Mouse (Mus musculus) brain, adult 2 months (tissue): Measurements from ENCODE around the gene Ppt1.

Source experiments
- DNase-seq: peaks from one replicate; pipeline ENCODE4 v3.0.0; 2011; ENCODE audit warnings: low read depth, low spot score

The Ppt1 gene

DNA sequence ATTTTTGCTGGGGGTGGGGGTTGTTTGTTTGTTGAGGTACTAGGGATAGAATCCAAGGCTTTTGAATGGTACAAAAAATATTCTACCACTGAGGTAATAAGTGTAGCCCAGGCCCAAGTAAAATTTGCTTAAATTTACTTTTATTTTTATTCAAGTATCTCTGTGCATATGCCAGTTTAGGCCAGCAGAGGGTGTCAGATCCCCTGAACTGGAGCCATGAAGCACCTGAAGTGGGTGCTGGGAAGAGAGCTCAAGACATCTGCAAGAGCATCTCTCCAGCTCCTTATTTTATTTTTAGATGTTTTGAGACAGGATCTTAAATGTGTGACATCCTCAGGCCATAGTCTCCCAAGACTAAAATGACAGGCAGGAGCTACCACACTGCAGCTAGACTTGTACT lies 34.0 kb downstream of the Ppt1 start:
- DNase-seq, result peak; percentile 81

DNA sequence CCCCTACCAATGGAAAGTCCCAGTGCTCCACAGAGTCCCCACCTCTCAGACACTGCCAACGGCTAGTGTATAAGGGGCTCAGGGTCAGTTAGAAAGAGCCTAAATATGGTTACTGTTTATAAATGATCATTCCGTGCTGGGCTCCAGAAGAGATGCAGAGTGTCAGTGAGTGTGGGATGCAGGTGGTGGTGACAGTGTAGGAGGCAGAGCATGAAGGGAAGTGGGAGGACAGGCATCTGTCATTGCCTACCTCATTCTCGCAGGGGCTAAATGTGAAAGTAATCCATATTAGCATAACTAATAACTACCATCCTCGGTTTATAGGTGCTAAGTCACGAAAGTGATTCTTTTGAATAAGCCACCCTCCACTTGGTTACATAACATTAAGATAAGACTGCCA lies 34.7 kb downstream of the Ppt1 start:
- DNase-seq, result peak; percentile 70

DNA sequence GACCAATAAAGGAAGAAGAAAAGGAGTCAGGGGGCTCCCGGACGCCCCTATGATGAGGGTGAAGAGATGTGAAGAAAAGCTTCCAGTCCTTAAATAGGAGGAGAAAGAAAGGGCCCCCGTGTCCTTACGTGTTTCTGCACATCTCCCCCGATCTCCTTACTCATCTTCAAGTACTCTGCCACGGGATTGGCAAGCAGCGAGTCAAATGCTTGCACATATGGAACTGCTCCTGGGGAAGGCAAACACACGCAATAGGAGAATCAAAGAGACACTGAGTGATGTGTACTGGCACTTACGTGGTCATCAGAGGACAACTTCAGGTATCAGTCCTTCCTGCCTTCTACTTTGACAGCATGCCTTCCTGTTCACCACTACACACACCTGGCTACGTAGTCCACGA lies 35.2 kb downstream of the Ppt1 start:
- peak; percentile 76 for DNase-seq

DNA sequence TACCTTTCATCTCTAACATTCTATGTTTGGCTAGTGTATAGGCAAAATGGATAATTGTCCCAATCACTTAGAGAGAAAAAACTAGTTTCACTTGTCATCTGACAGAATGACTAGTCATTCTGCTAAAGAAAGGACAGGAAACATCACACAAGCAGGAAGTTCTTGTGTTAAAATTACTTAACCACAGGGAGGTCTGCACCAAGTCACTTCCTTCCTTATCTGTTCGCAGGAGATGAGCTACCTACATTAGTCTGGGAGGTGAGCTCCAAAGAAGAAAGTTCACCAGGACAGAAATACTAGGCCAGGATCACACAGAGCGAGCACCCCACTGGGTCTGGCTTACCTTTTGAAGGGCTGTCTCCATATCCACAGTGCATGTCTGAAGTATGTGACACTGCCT lies 35.9 kb downstream of the Ppt1 start:
- no peak for DNase-seq

DNA sequence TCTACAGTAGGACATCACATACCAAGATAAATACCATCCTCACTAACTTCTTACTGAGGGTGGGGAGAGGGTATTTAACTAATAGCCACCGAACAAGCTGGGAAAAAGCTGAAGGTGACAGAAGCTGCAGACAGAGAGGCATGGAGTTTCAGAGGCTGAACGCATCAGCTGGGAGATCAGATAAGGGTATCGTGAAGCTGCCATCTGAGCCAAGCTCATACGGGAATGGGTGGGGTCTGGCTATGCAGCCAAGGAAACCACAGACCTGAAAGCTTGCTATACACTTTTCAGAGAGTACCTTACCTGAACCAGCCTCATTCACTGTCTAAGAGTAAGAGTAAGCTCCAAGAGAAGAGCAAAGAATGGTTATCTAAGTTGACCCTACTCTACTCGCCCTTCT lies 37.0 kb downstream of the Ppt1 start:
- DNase-seq, result no peak

DNA sequence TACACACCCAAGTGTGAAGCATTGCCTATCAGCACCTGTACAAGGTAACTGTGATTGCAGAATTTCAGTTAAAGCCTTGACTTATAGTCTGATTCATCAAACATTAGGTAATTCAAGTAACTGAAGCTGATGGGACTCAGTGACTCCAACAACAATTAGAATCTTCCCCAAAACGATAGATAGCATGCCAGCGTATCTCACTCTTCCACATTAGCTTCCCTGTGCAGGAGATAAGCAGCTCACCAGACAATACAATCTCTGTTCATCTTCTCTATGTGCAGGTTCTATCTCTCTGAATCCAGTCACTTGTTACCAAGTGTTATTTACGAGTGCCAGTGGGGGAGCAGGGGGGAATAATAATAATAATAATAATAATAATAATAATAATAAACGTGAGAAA lies 37.5 kb downstream of the Ppt1 start:
- DNase-seq, result no peak

DNA sequence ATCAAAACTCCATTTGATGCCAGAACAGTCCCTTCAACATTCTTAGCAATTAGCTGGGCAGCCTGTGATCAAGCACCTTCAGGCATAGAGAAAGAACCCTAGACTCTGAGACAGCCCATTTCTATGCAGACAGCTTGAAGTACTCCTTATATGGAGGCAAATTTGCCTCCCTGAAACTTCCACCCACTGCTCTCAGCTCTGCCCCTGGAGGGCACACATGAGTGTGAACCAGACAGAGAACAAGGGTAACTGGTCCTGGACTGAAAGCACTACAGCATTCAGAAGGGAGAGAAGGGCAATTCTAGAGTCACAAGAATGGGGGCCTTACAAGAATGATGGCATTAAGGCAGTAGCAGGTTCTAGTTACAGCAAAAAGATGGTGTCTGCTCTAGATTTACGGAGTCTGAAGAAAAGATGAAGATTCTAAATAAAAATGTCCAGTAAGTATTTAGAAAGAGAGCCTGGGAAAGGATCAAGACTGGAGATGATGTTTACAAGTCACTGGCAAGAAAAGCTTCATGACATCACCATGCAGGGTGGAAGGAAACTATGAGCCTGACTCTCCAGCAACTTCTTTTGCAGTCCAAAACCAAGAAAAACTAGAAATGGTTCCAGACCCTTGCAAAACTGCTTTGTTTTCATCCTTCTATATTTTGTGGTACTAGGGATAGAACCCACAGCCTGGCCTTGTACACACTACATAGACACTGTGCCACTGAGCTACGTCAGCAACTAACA lies 42.5 kb downstream of the Ppt1 start:
- DNase-seq, result peak; percentile 53

DNA sequence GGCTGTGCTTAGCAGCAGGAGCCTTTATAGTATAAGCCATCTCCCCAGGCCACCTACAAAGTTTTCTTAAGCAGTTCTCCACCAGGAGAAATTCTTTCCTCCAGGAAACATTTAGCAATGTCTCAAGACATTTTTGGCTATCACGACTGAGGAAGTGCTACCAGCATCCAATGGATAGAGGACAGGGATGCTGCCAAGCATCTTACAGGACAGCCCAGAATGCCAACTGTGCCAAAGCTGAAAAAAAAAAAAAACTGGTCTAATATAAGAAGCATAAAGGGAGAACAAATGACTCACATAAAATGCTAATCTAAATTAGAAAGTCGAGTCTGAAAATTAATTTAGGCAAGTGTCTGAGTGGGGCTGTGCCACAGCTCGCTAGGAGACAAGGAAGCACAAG lies 46.5 kb downstream of the Ppt1 start:
- DNase-seq, result peak; percentile 87

DNA sequence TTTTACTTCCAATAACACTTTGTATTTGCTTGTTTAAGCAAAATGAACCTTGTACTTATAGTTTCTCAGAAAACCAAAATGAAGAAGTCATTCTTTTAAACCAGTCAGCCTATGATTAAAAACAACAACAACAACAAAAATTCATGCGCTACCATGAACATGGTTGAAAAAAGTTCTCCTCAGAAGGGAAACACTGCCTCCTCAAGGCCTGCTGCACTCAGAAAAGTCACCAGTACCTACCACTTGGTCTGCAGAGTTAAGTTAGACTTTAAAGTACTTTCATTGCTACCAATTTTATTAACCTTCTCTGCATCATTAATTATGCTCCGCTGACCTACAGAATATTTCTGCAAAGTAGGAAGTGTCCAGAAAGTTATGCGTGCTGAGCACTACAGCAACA lies 47.3 kb downstream of the Ppt1 start:
- no peak for DNase-seq

DNA sequence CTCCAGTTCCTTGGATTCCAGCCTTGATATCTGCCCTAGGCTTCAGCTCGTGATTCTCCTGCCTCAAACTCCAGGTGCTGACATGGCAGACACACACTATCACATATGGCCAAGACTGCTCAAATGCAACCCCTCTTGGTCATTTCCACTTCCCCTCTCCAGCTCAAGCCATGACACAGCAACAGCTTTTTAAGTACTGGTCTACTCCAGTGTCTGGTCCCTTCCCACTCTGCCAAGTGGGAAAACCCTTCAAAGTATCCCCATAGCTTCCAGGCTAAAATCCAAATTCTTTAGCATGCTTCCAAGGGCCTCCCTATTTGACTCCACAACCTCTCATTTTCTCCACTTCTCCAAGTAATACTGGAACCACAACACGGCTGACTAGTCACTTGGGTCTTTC lies 48.0 kb downstream of the Ppt1 start:
- DNase-seq, result no peak

DNA sequence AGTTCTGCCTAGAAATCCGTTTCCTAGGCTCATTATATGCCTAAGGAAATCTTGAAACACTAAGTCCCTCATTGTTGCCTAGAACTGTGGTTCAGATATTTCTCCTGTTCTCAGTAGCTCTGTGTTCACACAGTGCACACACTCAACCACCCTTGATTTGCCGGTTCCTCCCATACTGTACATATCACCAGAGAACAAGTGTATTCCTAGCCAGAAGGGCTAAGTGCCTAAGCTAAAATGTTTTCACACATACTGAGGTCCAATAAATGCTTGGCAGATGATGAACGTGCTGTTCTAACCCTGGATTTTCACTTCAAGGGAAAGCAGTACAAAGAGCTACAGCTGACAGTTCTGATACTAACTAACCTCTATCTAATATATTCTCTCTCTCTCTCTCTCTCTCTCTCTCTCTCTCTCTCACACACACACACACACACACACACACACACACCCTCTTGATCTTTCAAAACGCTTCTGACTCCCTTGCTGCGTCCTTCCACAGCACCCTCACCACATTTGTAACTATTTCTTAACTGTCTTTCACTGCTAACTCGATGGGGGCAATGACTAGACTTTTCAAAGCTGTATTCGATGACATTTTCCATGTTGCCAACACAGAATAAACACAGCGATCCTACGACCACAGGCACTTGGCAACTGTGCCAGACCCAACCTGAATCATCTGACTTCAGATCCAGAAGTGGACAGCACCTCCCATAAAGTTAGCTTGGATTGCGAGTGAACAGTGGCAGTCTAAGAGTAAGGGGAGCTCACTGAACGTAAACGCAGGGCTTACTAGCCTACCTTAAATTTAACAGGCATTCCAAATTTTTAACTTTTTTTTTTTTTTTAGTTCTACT lies 48.7 kb downstream of the Ppt1 start:
- no peak for DNase-seq

DNA sequence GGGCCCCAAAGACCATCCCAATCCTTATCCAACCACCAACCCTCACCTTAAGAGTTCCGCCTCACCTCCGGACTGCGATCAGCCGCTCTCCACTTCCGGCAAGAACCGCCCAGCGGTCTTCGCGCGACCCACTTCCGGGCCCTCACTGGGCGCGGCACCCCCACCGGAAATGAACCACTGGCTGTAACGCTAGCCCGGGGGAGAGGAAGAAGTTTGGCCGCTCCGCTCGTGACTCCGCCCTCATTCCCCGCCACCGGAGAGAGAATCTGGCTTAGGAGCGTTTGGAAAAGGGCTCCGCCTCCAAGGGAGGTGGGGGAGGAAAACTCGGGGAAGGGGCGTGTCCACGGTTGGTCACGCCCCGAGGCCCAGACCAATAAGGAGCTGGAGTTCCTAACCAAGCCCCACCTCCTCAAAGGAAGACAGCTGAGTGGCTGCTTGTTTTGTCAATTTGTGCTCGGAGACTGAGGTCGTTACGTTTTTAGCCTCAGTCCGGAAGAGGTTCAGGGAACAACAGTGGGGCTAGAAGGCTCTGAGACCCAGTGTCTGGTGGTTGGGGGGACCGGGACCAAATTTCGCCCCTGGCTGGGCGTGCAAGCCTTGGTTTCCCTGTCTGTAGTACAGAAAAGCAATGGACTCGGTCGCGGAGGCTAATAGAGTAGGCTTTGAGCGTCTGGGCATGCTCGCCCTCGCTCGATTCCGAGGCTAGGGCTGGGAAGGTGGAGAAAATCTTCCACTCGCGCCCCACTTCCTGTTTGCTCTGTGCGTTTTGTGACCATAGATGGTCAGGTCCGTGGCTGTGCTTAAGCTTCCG lies 49.9 kb downstream of the Ppt1 start, which contains the start of gene Cap1:
Gene Cap1 (minus strand): TSS at position 289 of the 811 bp plus-strand sequence.
- DNase-seq, result peak; percentile 99

DNA sequence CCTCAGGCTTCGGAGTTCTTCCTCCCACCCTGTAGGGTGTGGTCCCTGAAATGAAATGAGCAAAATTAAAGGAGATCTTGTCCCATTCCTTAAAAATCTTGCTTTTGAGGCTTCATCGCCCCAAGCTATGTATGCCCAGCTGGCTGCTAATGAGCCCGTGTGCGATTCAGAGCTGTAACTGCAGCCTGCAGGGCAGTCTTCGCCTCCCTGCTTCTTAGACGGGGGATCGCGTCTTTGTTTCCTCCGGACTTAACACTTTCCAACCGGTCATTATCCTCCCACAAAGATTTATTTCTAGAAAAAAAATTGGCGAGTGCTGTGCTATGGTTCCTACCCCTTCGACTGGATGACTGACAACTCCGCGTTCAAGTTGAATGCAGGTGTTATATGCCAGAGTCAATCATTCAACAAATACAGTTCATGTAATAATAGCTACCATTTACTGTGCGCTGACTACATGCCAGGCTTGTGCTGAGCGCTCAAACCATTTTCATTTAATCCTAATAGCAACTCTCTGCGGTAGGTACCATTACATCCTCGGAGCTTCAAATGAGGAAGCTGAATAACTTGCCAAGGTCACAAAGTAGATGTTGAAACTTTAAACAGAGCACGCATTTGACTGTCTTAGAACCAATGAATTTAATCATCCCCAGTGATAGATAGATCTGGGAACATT lies 50.7 kb downstream of the Ppt1 start:
- DNase-seq, result peak; percentile 37

DNA sequence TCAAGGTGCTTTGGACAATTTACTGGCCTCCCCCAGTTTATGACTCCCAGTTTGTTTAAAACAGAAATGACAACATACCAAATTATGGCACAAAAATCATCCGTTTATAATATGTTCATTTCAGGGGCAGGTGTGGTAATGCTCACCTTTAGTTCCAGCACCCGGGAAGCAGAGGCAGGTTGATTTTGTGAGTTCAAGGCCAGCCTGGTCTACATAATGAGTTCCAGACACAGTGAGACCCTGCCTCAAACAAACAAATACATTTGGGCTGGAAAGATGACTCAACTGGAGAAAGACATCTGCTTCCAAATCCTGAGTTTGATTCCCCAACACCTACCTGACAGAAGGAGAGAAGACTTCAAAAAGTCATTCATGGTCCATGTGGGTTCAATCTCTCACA lies 51.3 kb downstream of the Ppt1 start:
- no peak for DNase-seq

DNA sequence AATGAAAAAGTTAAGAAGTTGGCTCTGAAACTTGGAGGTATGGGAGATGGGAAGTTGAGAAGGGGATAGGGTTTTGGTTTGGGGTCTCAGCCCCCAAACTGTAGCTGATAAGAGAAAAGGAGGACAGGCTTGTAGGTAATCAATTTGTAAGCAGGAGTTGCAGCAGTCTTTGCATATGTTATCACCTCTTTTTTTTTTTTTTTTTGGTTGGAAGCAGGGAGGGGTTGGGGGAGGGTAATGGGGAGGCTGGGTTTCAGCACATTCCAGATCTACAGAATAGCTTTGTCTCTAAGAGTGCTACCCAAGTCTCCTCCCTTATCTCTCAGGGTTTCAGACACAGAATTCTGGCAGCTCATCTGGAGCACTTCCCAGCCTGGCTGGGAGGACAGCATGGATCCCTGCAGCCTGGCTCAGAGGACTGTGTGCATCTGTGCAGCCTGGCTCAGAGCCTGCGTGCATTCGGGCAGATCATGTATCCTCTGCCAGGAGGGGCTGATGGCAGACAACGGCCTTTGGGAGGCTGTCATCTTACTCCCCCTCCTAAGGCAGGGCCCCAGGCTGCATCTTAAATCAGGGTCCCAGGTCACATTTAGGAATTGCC lies 54.9 kb downstream of the Ppt1 start:
- peak; percentile 98 for DNase-seq

DNA sequence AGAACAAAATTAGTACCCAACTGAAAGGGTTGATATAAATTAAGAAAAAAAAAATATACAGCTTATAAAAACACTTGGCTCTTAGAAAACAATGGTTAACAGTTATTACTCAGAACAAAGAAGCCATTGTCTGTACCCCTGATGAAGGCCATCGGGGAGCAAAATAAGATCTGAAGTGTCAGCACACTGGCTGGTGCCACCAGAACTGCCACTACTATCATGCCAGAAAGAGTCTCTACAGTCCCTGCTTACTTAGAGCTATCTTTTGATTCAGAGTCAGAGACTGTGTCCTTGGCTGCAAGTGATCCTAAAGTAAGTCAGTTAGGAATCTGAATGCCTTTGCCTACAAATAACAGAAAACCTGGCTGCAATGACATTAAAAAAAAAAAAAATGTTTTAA lies 55.6 kb downstream of the Ppt1 start:
- peak; percentile 75 for DNase-seq

DNA sequence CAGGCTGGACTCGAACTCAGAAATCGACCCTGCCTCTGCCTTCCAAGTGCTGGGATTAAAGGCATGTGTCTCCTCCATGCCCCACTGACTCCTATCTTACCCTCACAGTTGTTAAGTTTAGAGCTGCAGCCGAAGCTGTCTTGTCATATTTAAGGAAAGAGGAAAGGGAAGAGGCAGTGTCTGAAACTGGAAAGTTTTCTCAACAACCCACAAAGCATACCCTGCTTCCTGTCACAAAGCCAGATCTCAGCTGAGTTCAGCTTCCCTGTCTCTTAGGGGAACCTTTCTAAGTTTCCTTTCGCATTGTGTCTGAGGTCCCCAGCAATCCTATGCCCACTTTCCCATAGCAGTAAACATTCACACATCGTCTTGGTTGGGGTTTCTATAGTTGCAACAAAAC lies 56.1 kb downstream of the Ppt1 start:
- DNase-seq, result peak; percentile 75

DNA sequence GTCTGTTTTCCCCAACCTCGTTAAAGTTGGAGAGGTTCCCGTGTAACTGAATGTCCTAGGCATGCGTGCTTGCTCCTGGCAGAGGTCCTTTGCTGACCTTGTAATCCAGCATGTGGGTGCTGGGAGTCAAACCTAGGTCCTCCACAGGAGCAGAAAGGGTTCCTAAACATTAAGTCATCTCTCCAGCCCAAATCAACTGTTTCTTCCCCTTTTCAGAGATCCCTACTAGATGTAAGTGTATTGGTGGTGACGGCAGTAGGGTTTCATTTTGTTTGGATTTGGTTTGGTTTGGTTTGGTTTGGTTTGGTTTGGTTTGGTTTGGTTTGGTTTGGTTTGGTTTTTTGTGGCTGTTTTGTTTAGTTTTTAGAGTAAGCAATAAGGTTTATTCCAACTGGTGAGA lies 61.7 kb downstream of the Ppt1 start:
- no peak for DNase-seq

DNA sequence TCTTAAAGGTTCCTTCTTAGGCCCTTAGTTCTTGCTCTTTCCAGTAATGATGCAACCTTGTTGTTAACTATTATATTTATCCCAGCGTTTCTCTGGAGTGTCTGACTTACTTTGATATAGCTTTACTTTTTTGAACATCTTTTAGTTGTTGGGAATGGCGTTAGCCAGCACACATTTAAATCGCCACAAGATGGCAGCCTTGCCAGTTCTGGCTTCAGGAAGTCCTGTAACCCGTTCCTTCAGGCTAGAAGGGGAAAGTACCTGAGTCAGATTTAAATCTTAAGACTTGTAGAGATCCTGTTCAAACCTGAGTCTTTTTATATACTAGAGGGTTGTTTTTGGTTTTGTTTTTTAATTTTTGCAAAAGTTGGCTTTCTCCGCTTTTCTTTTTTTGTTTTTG lies 62.3 kb downstream of the Ppt1 start:
- DNase-seq, result peak; percentile 89

DNA sequence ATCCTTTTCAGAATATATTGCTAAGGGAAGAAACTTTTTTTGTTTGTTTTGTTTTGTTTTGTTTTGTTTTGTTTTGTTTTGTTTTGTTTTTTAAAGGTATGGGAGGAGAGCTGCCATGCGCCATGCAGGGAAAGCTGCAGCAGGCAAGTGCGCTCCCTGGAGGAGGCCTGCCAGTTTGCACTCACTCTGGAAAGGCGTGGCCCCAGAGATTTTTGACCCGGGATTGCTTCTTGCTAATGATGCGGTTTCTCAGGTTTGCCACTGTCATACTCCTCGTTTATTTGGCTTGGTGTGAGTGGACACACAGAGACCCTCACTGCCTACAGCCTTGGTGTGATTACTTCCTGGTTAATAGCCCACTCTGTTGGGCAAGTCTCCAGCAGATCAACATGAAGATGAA lies 66.1 kb downstream of the Ppt1 start:
- no peak for DNase-seq

DNA sequence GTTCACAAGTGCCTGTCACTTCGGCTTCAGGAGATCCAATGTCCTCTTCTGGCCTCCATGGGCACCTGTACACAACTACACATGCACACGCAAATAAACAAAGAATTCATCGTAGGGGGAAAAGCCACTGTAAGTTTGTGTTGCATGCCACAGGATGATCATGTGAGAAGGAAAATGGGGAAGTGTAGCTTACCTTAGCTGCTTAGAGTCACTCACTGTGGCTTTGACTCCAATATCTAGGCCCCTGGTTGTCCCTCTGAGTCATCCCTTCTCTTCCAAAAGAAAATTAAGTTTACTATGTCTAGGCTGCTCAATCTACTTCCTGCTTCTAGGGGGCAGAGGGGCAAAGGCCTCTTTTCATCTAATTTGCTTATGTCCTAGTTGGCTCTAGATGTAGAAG lies 67.7 kb downstream of the Ppt1 start:
- DNase-seq, result no peak
